Mouse (Mus musculus) kidney, postnatal 4 days (tissue): Measurements from ENCODE around the gene Setd7.

Source experiments
- DNase-seq, 2 experiments: peaks; one replicate each; pipeline ENCODE4 v3.0.0; 2021; ENCODE audit warnings: mixed read lengths in 2 of 2

The Setd7 gene

DNA sequence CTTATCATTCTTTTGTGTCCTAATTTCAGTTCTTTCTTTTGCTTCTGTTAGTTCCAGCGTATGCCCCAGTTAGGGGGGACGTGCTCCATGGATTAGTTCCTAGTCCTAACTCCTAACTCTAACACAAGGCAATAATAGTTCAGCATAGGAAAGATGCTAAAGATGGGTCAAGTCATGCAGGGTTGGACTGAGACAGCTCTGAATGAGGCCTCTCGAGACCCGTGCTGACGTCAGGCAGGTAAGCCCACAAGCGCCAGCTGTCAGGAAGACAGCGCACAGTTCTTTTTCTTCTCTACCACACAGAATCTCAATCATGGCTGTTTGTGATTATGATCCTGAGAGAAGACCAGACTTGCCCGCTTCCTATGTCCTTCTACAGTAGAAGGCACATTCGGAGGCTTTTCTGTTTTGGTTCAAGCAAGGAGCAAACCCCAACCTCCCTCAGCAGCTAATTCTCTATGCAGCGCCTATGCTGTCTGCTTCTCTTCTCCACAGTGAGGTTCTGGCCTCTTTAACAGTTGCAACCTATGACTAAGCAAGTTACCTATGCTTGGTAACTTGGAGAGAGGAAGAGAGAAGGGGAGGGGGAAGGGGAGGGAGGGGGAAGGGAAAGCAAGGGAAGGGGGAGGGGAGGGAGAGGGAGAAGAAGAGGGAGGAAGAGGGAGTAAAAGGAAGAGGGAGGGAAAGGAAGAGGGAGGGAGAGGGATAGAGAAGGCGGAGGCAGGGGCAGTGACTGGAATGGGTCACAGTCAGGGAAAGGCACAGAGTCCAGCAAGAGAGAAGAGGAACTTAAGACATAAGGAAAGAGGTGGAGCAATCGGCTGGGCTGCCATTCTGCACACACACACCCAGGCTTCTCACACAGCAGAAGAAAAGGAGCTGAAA, 42.6 kb downstream of the Setd7 start:
- peak in 1 of 2 experiments; percentile 29 for DNase-seq

GRCm38 (mm10) chr3:51517467-51517866, 43.2 kb downstream of the Setd7 start:
- DNase-seq, result no peak

GRCm38 (mm10) chr3:51511983-51512382, 48.7 kb downstream of the Setd7 start:
- DNase-seq, result no peak

GRCm38 (mm10) chr3:51510903-51511302, 49.8 kb downstream of the Setd7 start:
- peak; percentile 86 to 87 for DNase-seq

DNA sequence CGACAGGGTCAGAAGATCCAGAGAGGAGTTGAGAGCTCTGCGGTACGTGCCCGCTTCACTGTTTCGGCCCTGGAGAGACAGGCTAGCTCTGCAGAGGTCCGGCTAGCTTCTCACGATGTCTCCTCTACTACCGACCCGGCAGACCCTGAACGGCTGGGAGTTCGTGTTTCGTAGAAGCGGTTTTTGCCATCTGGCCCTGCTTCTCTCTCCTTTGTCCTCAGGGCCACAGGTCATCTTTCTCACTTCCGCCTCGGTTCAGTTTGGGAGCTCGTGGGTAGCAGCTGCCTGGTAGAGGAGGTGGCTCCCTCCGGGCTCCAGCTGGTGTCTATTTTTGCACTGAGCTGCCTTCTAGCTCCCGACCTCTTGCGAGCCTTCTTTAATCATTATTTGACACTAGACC, 55.2 kb downstream of the Setd7 start:
- peak; percentile 16 to 34 for DNase-seq

DNA sequence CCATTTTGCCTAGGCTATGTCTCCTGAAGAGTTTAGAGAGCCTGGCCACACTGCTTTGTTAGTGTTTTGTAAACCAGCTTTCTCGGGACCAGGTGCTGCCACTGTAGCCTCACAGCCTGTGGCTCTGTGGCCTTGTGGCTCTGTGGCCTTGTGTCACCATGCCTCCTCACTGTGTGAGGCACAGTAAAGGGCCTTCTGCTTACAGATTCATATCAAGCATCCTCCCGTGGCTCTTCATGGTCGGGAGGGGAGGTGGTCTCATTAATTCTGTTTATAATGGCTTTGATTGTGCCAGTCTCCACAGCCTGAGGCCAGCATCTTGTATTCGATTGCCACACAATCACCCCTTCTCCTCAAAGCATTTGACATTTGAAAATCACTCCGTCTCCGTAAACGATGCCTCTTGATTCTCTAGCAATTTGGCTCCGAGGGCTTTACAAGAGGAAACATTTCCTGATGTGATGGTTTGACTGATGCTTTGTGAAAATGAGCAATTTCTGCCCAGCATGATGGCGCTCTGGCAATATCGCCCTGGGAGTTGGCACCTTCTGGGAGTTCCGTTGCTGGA, 56.2 kb downstream of the Setd7 start:
- no peak for DNase-seq

DNA sequence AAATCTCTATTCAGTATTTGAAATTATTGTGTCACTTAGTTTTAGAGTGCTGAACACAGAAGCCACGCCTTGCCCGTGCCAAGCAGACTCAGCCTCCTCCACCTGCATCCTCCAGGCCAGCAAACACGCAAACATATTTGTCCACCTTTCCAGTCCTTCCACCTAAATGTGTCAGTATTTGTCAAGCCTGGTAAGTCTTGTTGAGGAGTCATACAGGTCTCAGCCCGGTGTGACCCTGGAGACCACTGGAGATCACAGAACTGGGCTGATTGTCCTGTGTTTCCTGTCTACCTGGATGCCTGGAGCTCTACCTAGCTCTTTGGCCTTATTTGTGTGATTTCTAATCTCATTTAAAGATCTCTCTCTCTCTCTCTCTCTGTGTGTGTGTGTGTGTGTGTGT, 60.8 kb downstream of the Setd7 start:
- DNase-seq, result no peak

GRCm38 (mm10) chr3:51498659-51499058, 62.0 kb downstream of the Setd7 start:
- DNase-seq, result no peak

GRCm38 (mm10) chr3:51497978-51498377, 62.7 kb downstream of the Setd7 start:
- no peak for DNase-seq

- no peak for DNase-seq
These were observed 65.0 kb downstream of the Setd7 start for GRCm38 (mm10) chr3:51495646-51496045.

GRCm38 (mm10) chr3:51494466-51494865, 66.2 kb downstream of the Setd7 start:
- DNase-seq, result no peak

- DNase-seq, result no peak
These were observed 67.3 kb downstream of the Setd7 start for GRCm38 (mm10) chr3:51493272-51493838.

DNA sequence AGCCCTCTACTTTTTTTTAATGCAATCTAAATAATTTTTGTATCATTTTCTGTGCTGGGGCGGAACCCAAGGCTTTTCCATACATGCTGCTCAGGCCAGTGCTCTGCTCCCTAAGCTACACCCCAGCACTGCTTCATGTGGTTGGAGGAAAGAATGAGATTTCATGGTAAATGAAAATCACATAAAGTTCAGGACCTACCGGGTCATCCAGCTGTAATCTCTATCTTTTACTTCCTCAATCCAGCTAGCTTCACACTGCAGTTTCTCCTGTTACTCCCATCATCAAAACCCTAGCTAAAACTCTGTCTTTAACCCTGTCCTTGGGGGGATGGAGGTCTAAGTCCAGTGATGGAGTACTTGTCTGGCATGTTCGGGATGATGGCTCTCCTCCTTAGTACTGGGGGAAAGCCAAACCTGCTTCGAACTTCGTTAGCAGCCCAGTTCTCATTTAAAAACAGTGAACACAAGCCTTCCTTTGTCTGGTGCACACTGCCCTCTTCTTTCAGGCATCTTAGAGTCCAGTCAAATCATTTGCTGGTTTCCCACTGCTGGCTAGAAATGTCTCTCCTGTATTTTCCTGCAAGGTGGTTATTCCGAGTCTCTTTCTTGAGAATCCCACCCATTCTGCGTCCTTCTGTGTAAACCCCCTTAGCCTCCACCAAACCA, 70.5 kb downstream of the Setd7 start:
- no peak for DNase-seq

DNA sequence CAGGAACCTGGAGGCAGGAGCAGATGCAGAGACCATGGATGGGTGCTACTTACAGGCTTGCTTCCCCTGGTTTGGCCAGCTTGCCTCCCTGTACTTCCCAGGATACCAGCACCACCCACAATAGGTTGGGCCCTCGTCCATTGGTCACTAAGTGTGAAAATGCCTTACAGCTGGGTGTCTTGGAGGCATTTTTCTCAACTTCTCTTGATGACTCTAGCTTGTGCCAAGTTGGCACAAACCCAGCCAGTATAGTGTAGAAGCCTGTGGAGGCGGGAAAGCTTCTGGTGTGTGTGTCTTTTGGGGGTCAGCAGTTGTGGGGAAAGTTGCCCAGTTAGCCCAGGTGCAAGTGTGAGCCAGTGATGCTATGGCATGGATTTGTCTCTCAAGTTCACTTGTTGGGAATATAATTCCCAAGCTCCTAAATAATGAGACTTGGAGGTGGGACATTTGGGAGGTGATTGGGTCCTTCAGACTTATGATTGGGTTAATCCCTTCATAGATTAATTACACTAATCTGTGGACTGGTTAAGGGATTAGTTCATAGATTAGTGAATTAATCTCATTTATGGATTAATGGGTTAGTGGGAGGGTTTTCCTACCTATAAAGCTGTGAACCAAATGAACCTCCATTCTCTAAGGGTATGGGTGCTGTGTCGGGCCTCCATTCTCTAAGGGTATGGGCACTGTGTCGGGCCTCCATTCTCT, 74.0 kb downstream of the Setd7 start:
- DNase-seq, result no peak

- DNase-seq, result no peak
These were observed 75.3 kb downstream of the Setd7 start for GRCm38 (mm10) chr3:51485347-51485746.

DNA sequence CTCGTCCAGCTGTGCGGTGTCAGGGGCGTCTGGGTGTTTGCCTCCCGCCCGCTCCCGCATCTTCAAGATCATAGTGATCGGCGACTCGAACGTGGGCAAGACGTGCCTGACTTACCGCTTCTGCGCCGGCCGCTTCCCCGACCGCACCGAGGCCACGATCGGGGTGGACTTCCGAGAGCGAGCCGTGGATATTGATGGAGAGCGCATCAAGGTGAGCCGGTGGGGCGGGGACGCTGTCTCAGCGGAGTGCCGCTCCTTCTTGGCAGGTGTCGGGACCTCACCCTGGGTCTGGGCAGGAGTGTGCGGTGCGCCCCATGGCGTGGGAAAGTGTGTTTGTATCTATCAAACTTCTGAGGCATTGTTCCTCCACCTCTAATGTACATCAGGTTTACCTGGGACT, 76.3 kb downstream of the Setd7 start:
- no peak for DNase-seq

DNA sequence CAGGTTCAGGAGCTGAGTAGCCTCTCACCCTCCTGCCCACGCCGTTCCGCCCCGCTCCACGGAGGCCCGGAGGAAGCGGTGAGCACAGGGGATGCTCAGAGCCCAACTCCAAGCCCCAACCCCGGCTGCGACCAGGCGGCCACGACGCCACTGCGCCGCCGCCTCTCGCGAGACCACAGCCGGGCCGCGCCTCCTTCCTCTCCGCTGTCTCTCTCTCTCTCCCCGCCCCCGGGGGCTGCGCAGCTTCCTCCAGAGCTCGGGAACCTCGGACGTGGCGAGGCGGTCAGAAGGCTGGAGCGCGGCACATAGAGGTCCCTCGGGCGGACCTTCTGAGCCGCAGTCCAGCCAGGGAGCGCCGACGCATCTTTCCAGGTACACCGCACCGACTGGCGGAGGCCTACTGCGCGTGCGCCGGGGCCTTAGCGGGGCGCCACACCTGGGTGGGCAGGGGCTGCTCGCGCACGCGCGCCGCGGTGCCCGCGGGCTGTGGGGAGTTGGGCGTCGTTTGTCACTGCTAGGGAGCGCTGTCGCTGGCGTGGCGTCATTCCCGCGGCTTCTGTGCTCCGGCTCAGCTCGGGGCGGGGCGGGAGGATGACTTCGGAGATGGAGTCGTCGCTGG, 76.8 kb downstream of the Setd7 start, which contains the start of gene Rab33b:
Gene Rab33b (plus strand): TSS at position 180 of the 619 bp plus-strand sequence.
- peak; percentile 97 to 99 for DNase-seq

GRCm38 (mm10) chr3:51482781-51483180, 77.9 kb downstream of the Setd7 start:
- DNase-seq, result no peak

- DNase-seq, result no peak
These were observed 78.8 kb downstream of the Setd7 start for GRCm38 (mm10) chr3:51481881-51482280.

DNA sequence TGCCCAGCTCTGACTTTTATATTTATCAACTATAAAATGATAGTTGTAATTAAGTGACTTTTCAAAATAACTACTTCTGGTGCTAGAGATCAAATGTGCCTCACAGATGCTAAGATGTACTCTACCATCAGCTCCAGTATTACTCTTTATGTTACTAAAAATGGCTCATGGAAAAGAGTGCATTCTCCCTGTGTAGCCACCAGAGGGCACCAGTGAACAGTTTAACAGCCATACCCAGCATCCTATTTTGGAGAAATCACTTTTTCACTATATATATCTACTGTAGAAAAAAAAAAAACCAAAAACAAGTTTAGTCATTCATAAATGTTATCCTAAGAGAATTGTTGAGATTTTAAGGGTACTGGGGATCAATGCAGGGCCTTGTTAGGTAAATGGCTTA, 79.6 kb downstream of the Setd7 start:
- peak; percentile 70 to 73 for DNase-seq

DNA sequence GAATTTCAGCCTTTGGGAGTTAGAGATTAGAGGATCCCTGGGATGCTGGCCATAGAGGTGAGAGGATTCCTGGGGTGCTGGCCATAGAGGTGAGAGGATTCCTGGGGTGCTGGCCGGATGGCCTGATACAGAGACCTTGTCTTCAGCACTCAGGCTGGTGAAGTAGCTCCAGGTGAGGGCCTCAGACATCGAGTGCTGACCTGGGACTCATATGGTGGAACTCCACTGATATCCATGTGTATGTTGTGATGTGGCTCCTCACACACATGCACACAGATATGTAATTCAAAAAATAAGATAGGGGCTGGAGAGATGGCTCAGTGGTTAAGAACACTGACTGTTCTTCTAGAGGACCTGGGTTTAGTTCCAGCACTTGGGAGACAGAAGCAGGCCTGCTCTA, 80.8 kb downstream of the Setd7 start:
- no peak for DNase-seq

DNA sequence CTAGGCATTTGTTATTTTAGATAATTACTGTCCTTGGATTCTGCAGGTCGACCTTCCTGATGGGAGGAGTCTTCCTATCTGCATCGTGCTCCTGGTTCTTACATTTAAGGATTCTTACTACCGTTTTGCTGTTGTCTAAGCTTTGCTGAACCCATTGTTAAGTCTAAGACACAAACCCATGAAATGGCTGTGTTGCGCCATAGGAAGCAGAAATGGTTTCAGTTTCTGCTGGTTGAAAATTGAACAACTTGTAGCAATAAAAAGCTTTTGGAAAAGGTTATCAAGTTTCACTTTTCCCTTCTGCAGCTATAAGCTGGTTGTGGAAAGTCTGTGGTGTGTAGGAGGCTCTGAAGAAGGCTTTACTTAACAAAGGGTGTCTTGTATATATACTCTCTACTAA, 85.0 kb downstream of the Setd7 start:
- no peak for DNase-seq
